Mouse (Mus musculus): Measurements from ENCODE around the gene Rab29. TPM values are rescaled to one million over a fixed set of nuclear protein-coding genes. Genes with fewer than 3 reads are reported as not detected.
A peak's percentile ranks its signal among the peaks of the same experiment; 100 is the strongest.

Gene Rab29
- polyA plus RNA-seq, 1 experiment = 49.6 TPM

- H3K4me1 ChIP-seq (replicated peaks; ENCODE audit: control insufficient read depth, insufficient read depth, low read length) = peaks cover 2% of the 10 kb centered on the region; the same call in 1 of the 2 replicates
- H3K27ac ChIP-seq (ENCODE audit: control insufficient read depth, insufficient read depth, low read length) = peak overlapping the region; percentile 38; the same call in 1 of the 2 replicates
- H3K27me3 ChIP-seq (ENCODE audit: control insufficient read depth, insufficient read depth, low read length) = no peaks in the 10 kb centered on the region
- peak; percentile 93 for DNase-seq
- 1% methylated on average over 69 of the region's 88 CpGs for WGBS
- peak; percentile 33; the same call in 1 of the 2 replicates for TF ChIP-seq CTCF (IDR thresholded peaks at IDR 0.05; ENCODE audit: borderline replicate concordance, control insufficient read depth, extremely low read depth, insufficient read depth, low read length, poor library complexity)
- no peak; the same call in 1 of the 2 replicates for TF ChIP-seq POLR2A (IDR thresholded peaks at IDR 0.05; ENCODE audit: control insufficient read depth, extremely low read depth, insufficient read depth, low read length, poor library complexity)
- H3K4me3 ChIP-seq (ENCODE audit: control insufficient read depth, insufficient read depth, low read length) = peak overlapping the region; percentile 67
- no peaks in the 10 kb centered on the region for H3K36me3 ChIP-seq (ENCODE audit: control insufficient read depth, insufficient read depth, low read length)
Observed at GRCm38 (mm10) chr1:131910674-131911558, 43.9 kb downstream of the Rab29 start.

- Histone ChIP-seq H3K4me1 (replicated peaks; ENCODE audit: control insufficient read depth, insufficient read depth, low read length) (no peaks in the 10 kb centered on the region), H3K27me3 (ENCODE audit: control insufficient read depth, insufficient read depth, low read length) (no peaks in the 10 kb centered on the region), H3K36me3 (ENCODE audit: control insufficient read depth, insufficient read depth, low read length) (peaks cover 38% of the 10 kb centered on the region), H3K4me3 (ENCODE audit: control insufficient read depth, insufficient read depth, low read length) (no peak overlapping the region), H3K27ac (ENCODE audit: control insufficient read depth, insufficient read depth, low read length) (no peak overlapping the region)
- no peak for TF ChIP-seq CTCF (IDR thresholded peaks at IDR 0.05; ENCODE audit: borderline replicate concordance, control insufficient read depth, extremely low read depth, insufficient read depth, low read length, poor library complexity)
- TF ChIP-seq POLR2A (IDR thresholded peaks at IDR 0.05; ENCODE audit: control insufficient read depth, extremely low read depth, insufficient read depth, low read length, poor library complexity) = no peak
- DNase-seq = no peak
- 67% methylated on average over 6 of the region's 6 CpGs for WGBS
Observed at GRCm38 (mm10) chr1:131917634-131918033, 50.6 kb downstream of the Rab29 start.

GRCm38 (mm10) chr1:131919052-131919451 is 52.0 kb downstream of the Rab29 start:
- DNase-seq = no peak
- WGBS = 97% methylated on average over 2 of the region's 2 CpGs
- H3K4me3 ChIP-seq (ENCODE audit: control insufficient read depth, insufficient read depth, low read length) = no peak overlapping the region
- H3K27me3 ChIP-seq (ENCODE audit: control insufficient read depth, insufficient read depth, low read length) = no peaks in the 10 kb centered on the region
- no peaks in the 10 kb centered on the region for H3K4me1 ChIP-seq (replicated peaks; ENCODE audit: control insufficient read depth, insufficient read depth, low read length)
- no peak overlapping the region for H3K27ac ChIP-seq (ENCODE audit: control insufficient read depth, insufficient read depth, low read length)
- TF ChIP-seq CTCF (IDR thresholded peaks at IDR 0.05; ENCODE audit: borderline replicate concordance, control insufficient read depth, extremely low read depth, insufficient read depth, low read length, poor library complexity) (no peak), POLR2A (IDR thresholded peaks at IDR 0.05; ENCODE audit: control insufficient read depth, extremely low read depth, insufficient read depth, low read length, poor library complexity) (no peak)
- peaks cover 52% of the 10 kb centered on the region for H3K36me3 ChIP-seq (ENCODE audit: control insufficient read depth, insufficient read depth, low read length)

- Histone ChIP-seq H3K4me3 (ENCODE audit: control insufficient read depth, insufficient read depth, low read length) (no peak overlapping the region), H3K36me3 (ENCODE audit: control insufficient read depth, insufficient read depth, low read length) (peaks cover 79% of the 10 kb centered on the region), H3K27ac (ENCODE audit: control insufficient read depth, insufficient read depth, low read length) (no peak overlapping the region), H3K27me3 (ENCODE audit: control insufficient read depth, insufficient read depth, low read length) (no peaks in the 10 kb centered on the region), H3K4me1 (replicated peaks; ENCODE audit: control insufficient read depth, insufficient read depth, low read length) (no peaks in the 10 kb centered on the region)
- 95% methylated on average over 3 of the region's 3 CpGs for WGBS
- no peak for TF ChIP-seq POLR2A (IDR thresholded peaks at IDR 0.05; ENCODE audit: control insufficient read depth, extremely low read depth, insufficient read depth, low read length, poor library complexity)
- TF ChIP-seq CTCF (IDR thresholded peaks at IDR 0.05; ENCODE audit: borderline replicate concordance, control insufficient read depth, extremely low read depth, insufficient read depth, low read length, poor library complexity) = no peak
- DNase-seq = no peak
Observed at GRCm38 (mm10) chr1:131922100-131922499, 55.1 kb downstream of the Rab29 start.

Other genes with a start within 250 kb of the Rab29 start
- 6.4 and 6.8 TPM in 2 replicates for gene Ctse, start 228.9 kb upstream of the Rab29 start, polyA plus RNA-seq (2012; rRNA removed)
- 4.7 and 8.0 TPM in 2 replicates for gene Rab7b, start 178.5 kb upstream of the Rab29 start, polyA plus RNA-seq (2012; rRNA removed)
- 0.99 and 1.1 TPM in 2 replicates for gene Slc26a9, start 123.2 kb upstream of the Rab29 start, polyA plus RNA-seq (2012; rRNA removed)
- 1.3 TPM in 2 replicates for gene Pm20d1, start 69.8 kb upstream of the Rab29 start, polyA plus RNA-seq (2012; rRNA removed)
- 64.7 and 73.5 TPM in 2 replicates for gene Slc41a1, start 39.7 kb upstream of the Rab29 start, polyA plus RNA-seq (2012; rRNA removed)
- 16.6 and 21.4 TPM in 2 replicates for gene Nucks1, start 43.3 kb downstream of the Rab29 start, polyA plus RNA-seq (2012; rRNA removed)
- gene Slc45a3, start 95.7 kb downstream of the Rab29 start, polyA plus RNA-seq (2012; rRNA removed) = 6.4 and 7.1 TPM in 2 replicates
- gene Elk4, start 140.4 kb downstream of the Rab29 start, polyA plus RNA-seq (2012; rRNA removed) = 82.3 and 101 TPM in 2 replicates
- 5.6 and 5.8 TPM in 2 replicates for gene Mfsd4a, start 200.8 kb downstream of the Rab29 start, polyA plus RNA-seq (2012; rRNA removed)